Mouse (Mus musculus): ENCODE results near the gene Sugp2. TPM values are rescaled to one million over a fixed set of nuclear protein-coding genes. Genes with fewer than 3 reads are reported as not detected.

The Sugp2 gene
- polyA plus RNA-seq, 1 experiment from 2014 or later, result 33.0 TPM

DNA sequence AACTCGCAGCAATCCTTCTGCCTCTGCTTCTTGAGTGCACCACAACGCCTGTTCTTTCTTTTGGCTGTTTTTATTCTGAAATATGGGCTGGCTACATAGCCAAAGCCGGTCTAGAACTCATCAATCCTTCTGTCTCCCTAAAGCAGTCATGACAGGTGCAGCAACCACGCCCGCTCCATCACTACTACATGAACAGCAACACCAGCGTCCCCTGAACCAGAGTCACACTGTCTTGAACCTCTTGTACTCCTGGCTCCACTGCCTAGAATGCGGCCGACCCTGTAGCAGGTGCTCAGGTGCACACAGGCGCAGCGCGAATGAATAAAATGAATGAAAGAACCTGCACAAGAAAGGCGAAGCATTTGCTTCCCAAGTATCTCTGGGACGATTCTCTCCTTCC lies 420 bp upstream of the Sugp2 start:
- H3K9ac ChIP-seq (ENCODE audit: low read depth, low read length), result peak overlapping the region; percentile 85
- H3K27me3 ChIP-seq (ENCODE audit: control insufficient read depth, insufficient read depth, low read length), result no peaks in the 10 kb centered on the region
- H3K36me3 ChIP-seq (ENCODE audit: control insufficient read depth, insufficient read depth, low read length), result peaks cover 44% of the 10 kb centered on the region
- H3K4me3 ChIP-seq (ENCODE audit: low read length), result peak overlapping the region; percentile 62
- no peak overlapping the region for H3K27ac ChIP-seq (ENCODE audit: low read depth, low read length)
- peak; percentile 17; the same call in 1 of the 2 replicates for ATAC-seq (ENCODE audit: low FRiP score, low TSS enrichment)
- 8% methylated on average over 13 of the region's 13 CpGs for WGBS
- H3K4me2 ChIP-seq (replicated peaks; ENCODE audit: low read depth, low read length), result peak overlapping the region; percentile 93
- H3K9me3 ChIP-seq (ENCODE audit: control insufficient read depth, low read length), result no peaks in the 10 kb centered on the region
- H3K4me1 ChIP-seq (ENCODE audit: control insufficient read depth, insufficient read depth, low read length), result peaks cover 17% of the 10 kb centered on the region; the same call in 1 of the 2 replicates

DNA sequence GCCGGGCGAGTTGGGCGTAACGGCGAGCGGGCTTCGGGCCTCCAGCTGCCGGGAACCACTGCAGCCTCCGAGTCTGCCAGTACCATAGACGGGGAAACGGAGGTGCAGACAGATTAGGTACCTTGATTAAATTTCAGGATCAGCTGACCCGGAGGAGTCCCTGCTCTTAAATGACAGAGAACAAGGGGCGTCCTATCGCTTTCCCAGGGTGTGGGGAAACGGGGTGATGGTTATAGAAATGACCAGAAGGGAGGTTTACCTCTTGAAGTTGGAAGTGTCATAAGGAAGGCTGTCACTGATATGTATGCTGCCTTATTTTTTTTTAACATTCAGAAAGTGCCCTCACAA lies 729 bp downstream of the Sugp2 start:
- Histone ChIP-seq H3K27me3 (ENCODE audit: control insufficient read depth, insufficient read depth, low read length) (no peaks in the 10 kb centered on the region), H3K36me3 (ENCODE audit: control insufficient read depth, insufficient read depth, low read length) (peaks cover 41% of the 10 kb centered on the region), H3K27ac (ENCODE audit: low read depth, low read length) (peak overlapping the region; percentile 92), H3K9me3 (ENCODE audit: control insufficient read depth, low read length) (no peaks in the 10 kb centered on the region), H3K9ac (ENCODE audit: low read depth, low read length) (peak overlapping the region; percentile 85), H3K4me1 (ENCODE audit: control insufficient read depth, insufficient read depth, low read length) (peaks cover 17% of the 10 kb centered on the region; the same call in 1 of the 2 replicates), H3K4me3 (ENCODE audit: low read length) (peak overlapping the region; percentile 62), H3K4me2 (replicated peaks; ENCODE audit: low read depth, low read length) (peak overlapping the region; percentile 57)
- under 1% methylated on average over 15 of the region's 15 CpGs for WGBS
- ATAC-seq (ENCODE audit: low FRiP score, low TSS enrichment), result no peak

- ATAC-seq (ENCODE audit: low FRiP score, low TSS enrichment), result no peak
- Histone ChIP-seq H3K4me1 (ENCODE audit: control insufficient read depth, insufficient read depth, low read length) (peaks cover 17% of the 10 kb centered on the region; the same call in 1 of the 2 replicates), H3K27ac (ENCODE audit: low read depth, low read length) (no peak overlapping the region), H3K27me3 (ENCODE audit: control insufficient read depth, insufficient read depth, low read length) (no peaks in the 10 kb centered on the region), H3K36me3 (ENCODE audit: control insufficient read depth, insufficient read depth, low read length) (peaks cover 59% of the 10 kb centered on the region), H3K9me3 (ENCODE audit: control insufficient read depth, low read length) (no peaks in the 10 kb centered on the region), H3K4me3 (ENCODE audit: low read length) (no peak overlapping the region), H3K9ac (ENCODE audit: low read depth, low read length) (no peak overlapping the region), H3K4me2 (replicated peaks; ENCODE audit: low read depth, low read length) (no peak overlapping the region)
- WGBS, result 88% methylated on average over 2 of the region's 2 CpGs
These were observed 3.8 kb downstream of the Sugp2 start for GRCm38 (mm10) chr8:70237842-70238241.

GRCm38 (mm10) chr8:70240642-70241041 lies 6.6 kb downstream of the Sugp2 start:
- ATAC-seq (ENCODE audit: low FRiP score, low TSS enrichment), result no peak
- 95% methylated on average over 5 of the region's 5 CpGs for WGBS
- H3K9me3 ChIP-seq (ENCODE audit: control insufficient read depth, low read length), result no peaks in the 10 kb centered on the region
- H3K27me3 ChIP-seq (ENCODE audit: control insufficient read depth, insufficient read depth, low read length), result no peaks in the 10 kb centered on the region
- H3K9ac ChIP-seq (ENCODE audit: low read depth, low read length), result no peak overlapping the region
- peaks cover 81% of the 10 kb centered on the region for H3K36me3 ChIP-seq (ENCODE audit: control insufficient read depth, insufficient read depth, low read length)
- no peak overlapping the region for H3K27ac ChIP-seq (ENCODE audit: low read depth, low read length)
- H3K4me2 ChIP-seq (replicated peaks; ENCODE audit: low read depth, low read length), result no peak overlapping the region
- H3K4me1 ChIP-seq (ENCODE audit: control insufficient read depth, insufficient read depth, low read length), result peaks cover 3% of the 10 kb centered on the region; the same call in 1 of the 2 replicates
- no peak overlapping the region for H3K4me3 ChIP-seq (ENCODE audit: low read length)

- Histone ChIP-seq H3K36me3 (ENCODE audit: control insufficient read depth, insufficient read depth, low read length) (peaks cover 85% of the 10 kb centered on the region), H3K4me1 (ENCODE audit: control insufficient read depth, insufficient read depth, low read length) (no peaks in the 10 kb centered on the region), H3K4me2 (replicated peaks; ENCODE audit: low read depth, low read length) (no peak overlapping the region), H3K9me3 (ENCODE audit: control insufficient read depth, low read length) (no peaks in the 10 kb centered on the region), H3K9ac (ENCODE audit: low read depth, low read length) (no peak overlapping the region), H3K27me3 (ENCODE audit: control insufficient read depth, insufficient read depth, low read length) (no peaks in the 10 kb centered on the region), H3K27ac (ENCODE audit: low read depth, low read length) (no peak overlapping the region), H3K4me3 (ENCODE audit: low read length) (no peak overlapping the region)
- 90% methylated on average over 6 of the region's 6 CpGs for WGBS
- no peak for ATAC-seq (ENCODE audit: low FRiP score, low TSS enrichment)
These were observed 12.6 kb downstream of the Sugp2 start for GRCm38 (mm10) chr8:70246622-70247021.

GRCm38 (mm10) chr8:70247841-70248240 lies 13.8 kb downstream of the Sugp2 start:
- no peak for ATAC-seq (ENCODE audit: low FRiP score, low TSS enrichment)
- 90% methylated on average over 3 of the region's 3 CpGs for WGBS
- H3K27me3 ChIP-seq (ENCODE audit: control insufficient read depth, insufficient read depth, low read length), result no peaks in the 10 kb centered on the region
- no peaks in the 10 kb centered on the region for H3K9me3 ChIP-seq (ENCODE audit: control insufficient read depth, low read length)
- H3K9ac ChIP-seq (ENCODE audit: low read depth, low read length), result no peak overlapping the region
- H3K4me1 ChIP-seq (ENCODE audit: control insufficient read depth, insufficient read depth, low read length), result no peaks in the 10 kb centered on the region
- no peak overlapping the region for H3K4me2 ChIP-seq (replicated peaks; ENCODE audit: low read depth, low read length)
- peaks cover 85% of the 10 kb centered on the region for H3K36me3 ChIP-seq (ENCODE audit: control insufficient read depth, insufficient read depth, low read length)
- no peak overlapping the region for H3K4me3 ChIP-seq (ENCODE audit: low read length)
- no peak overlapping the region for H3K27ac ChIP-seq (ENCODE audit: low read depth, low read length)

- no peak overlapping the region for H3K4me2 ChIP-seq (replicated peaks; ENCODE audit: low read depth, low read length)
- H3K27me3 ChIP-seq (ENCODE audit: control insufficient read depth, insufficient read depth, low read length), result no peaks in the 10 kb centered on the region
- 71% methylated on average over 1 of the region's 1 CpGs for WGBS
- ATAC-seq (ENCODE audit: low FRiP score, low TSS enrichment), result no peak
- no peaks in the 10 kb centered on the region for H3K4me1 ChIP-seq (ENCODE audit: control insufficient read depth, insufficient read depth, low read length)
- no peak overlapping the region for H3K9ac ChIP-seq (ENCODE audit: low read depth, low read length)
- no peak overlapping the region for H3K27ac ChIP-seq (ENCODE audit: low read depth, low read length)
- peaks cover 95% of the 10 kb centered on the region for H3K36me3 ChIP-seq (ENCODE audit: control insufficient read depth, insufficient read depth, low read length)
- H3K4me3 ChIP-seq (ENCODE audit: low read length), result no peak overlapping the region
- no peaks in the 10 kb centered on the region for H3K9me3 ChIP-seq (ENCODE audit: control insufficient read depth, low read length)
These were observed 20.6 kb downstream of the Sugp2 start for GRCm38 (mm10) chr8:70254628-70255027.

DNA sequence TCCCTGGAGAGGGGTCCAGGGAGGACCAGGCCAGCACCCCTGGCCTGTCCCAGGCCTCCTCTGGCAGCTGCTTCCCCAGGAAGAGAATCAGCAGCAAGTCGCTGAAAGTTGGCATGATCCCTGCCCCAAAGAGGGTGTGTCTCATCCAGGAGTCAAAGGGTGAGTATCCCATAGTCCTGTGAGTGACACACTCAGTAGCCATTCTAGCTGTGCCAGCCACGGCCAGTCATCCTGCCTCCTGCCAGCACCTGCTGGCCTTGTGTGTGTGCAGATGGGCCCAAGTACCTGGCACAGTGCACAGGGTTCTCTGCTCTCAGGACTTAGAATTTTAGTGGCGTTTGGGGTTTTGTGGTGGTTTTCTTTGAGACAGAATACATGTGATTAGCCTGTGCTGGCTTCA lies 23.4 kb downstream of the Sugp2 start:
- ATAC-seq (ENCODE audit: low FRiP score, low TSS enrichment), result no peak

DNA sequence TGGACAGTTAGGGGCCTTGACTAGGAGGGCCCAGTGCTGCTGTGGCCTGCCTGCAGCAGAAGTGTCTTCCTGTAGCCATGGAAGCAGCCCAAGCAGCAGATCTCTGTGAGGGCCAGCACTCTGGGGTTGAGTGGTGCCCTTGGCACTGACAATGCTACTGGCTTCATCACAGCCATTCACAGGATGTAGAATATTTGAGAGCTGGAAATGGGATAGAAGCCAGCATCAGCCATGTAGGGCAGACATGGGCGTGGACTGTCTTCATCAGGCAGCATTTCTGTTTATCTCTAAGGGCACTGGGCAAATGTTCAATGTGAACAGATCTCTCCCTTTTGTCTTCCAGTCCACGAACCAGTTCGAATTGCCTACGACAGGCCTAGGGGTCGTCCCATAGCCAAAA lies 24.6 kb downstream of the Sugp2 start:
- Histone ChIP-seq H3K27me3 (ENCODE audit: control insufficient read depth, insufficient read depth, low read length) (no peaks in the 10 kb centered on the region), H3K27ac (ENCODE audit: low read depth, low read length) (no peak overlapping the region), H3K4me1 (ENCODE audit: control insufficient read depth, insufficient read depth, low read length) (no peaks in the 10 kb centered on the region), H3K4me3 (ENCODE audit: low read length) (no peak overlapping the region), H3K4me2 (replicated peaks; ENCODE audit: low read depth, low read length) (no peak overlapping the region), H3K9ac (ENCODE audit: low read depth, low read length) (no peak overlapping the region), H3K9me3 (ENCODE audit: control insufficient read depth, low read length) (no peaks in the 10 kb centered on the region), H3K36me3 (ENCODE audit: control insufficient read depth, insufficient read depth, low read length) (peaks cover 96% of the 10 kb centered on the region)
- 93% methylated on average over 5 of the region's 5 CpGs for WGBS
- no peak for ATAC-seq (ENCODE audit: low FRiP score, low TSS enrichment)

More for the DNA sequence above, 23.4 kb downstream of the Sugp2 start:
- no peak overlapping the region for H3K4me3 ChIP-seq (ENCODE audit: low read length)
- no peak overlapping the region for H3K27ac ChIP-seq (ENCODE audit: low read depth, low read length)
- no peak overlapping the region for H3K9ac ChIP-seq (ENCODE audit: low read depth, low read length)
- no peak overlapping the region for H3K4me2 ChIP-seq (replicated peaks; ENCODE audit: low read depth, low read length)
- 80% methylated on average over 3 of the region's 3 CpGs for WGBS
- H3K27me3 ChIP-seq (ENCODE audit: control insufficient read depth, insufficient read depth, low read length), result no peaks in the 10 kb centered on the region
- H3K36me3 ChIP-seq (ENCODE audit: control insufficient read depth, insufficient read depth, low read length), result peaks cover 96% of the 10 kb centered on the region
- H3K9me3 ChIP-seq (ENCODE audit: control insufficient read depth, low read length), result no peaks in the 10 kb centered on the region
- no peaks in the 10 kb centered on the region for H3K4me1 ChIP-seq (ENCODE audit: control insufficient read depth, insufficient read depth, low read length)
